Mouse (Mus musculus) midbrain, embryonic 14.5 days (tissue): ENCODE results near the gene Tmprss9. TPM values are rescaled to one million over a fixed set of nuclear protein-coding genes. Genes with fewer than 3 reads are reported as not detected.

Experiments used
- ATAC-seq: fragments of 200-750 bp; cut with Nextera tagmentation; 2 replicates; pipeline ENCODE4 v1.8.0; 2017; ENCODE audit warnings: moderate number of reproducible peaks, moderate library complexity; ENCODE audit not compliant: low FRiP score, low TSS enrichment
- DNase-seq: peaks from one replicate; pipeline ENCODE4 v3.0.0-alpha.2; 2015
- H3K27ac ChIP-seq: fragments of 300-500 bp; sonication (generic); replicated peaks from 2 replicates; pipeline ENCODE4 v1.5.1; 2014; ENCODE audit warnings: mild to moderate bottlenecking, low read depth, low read length, moderate library complexity
- H3K27me3 ChIP-seq: fragments of 300-500 bp; sonication (generic); 2 replicates; pipeline ENCODE4 v1.6.1; 2014; ENCODE audit warnings: low read length, control low read depth, mixed read lengths; ENCODE audit not compliant: control insufficient read depth, insufficient read depth
- H3K36me3 ChIP-seq: fragments of 300-500 bp; sonication (generic); 2 replicates; pipeline ENCODE4 v1.6.1; 2014; ENCODE audit warnings: low read length, control low read depth; ENCODE audit not compliant: control insufficient read depth, insufficient read depth
- H3K4me1 ChIP-seq: fragments of 300-500 bp; sonication (generic); 2 replicates; pipeline ENCODE4 v1.6.1; 2014; ENCODE audit warnings: mild to moderate bottlenecking, antibody characterized with exemption, low read length, control low read depth; ENCODE audit not compliant: control insufficient read depth, insufficient read depth
- H3K4me2 ChIP-seq: fragments of 300-500 bp; sonication (generic); 2 replicates; pipeline ENCODE4 v1.6.1; 2014; ENCODE audit warnings: mild to moderate bottlenecking, low read length, moderate library complexity
- H3K4me3 ChIP-seq: fragments of 300-500 bp; sonication (generic); replicated peaks from 2 replicates; pipeline ENCODE4 v1.5.1; 2014; ENCODE audit warnings: low read depth, low read length
- H3K9ac ChIP-seq: fragments of 300-500 bp; sonication (generic); replicated peaks from 2 replicates; pipeline ENCODE4 v1.6.1; 2014; ENCODE audit warnings: mild to moderate bottlenecking, low read length, moderate library complexity
- H3K9me3 ChIP-seq: fragments of 300-500 bp; sonication (generic); 2 replicates; pipeline ENCODE4 v1.6.1; 2016; ENCODE audit warnings: low read length, control low read depth, mixed read lengths; ENCODE audit not compliant: control insufficient read depth
- WGBS: fragments of 180-500 bp; shearing (Covaris S2); extraction: QIAGEN DNeasy Blood & Tissue Kit; methylation state at CpG from one replicate; pipeline ENCODE4 v1.1.7; 2014; 5-methylcytosine and 5-hydroxymethylcytosine counted together
- polyA plus RNA-seq: library from polyadenylated mRNA; unstranded; fragments of >200 nt; fragmentation: Nextera tagmentation; extraction: Ambion mirVana; gene quantifications from 2 replicates; pipeline ENCODE4 v1.2.1, GENCODE M21; 2014

Tmprss9 gene
- polyA plus RNA-seq, 1 experiment from 2014 or later = not detected

GRCm38 (mm10) chr10:80939671-80940070 lies 68.0 kb downstream of the Tmprss9 start:
- peak; percentile 53 for ATAC-seq
- Histone ChIP-seq H3K4me3 (peak overlapping the region; percentile 29), H3K9ac (peak overlapping the region; percentile 36), H3K4me2 (peak overlapping the region; percentile 71), H3K27me3 (peaks cover 23% of the 10 kb centered on the region; the same call in 1 of the 2 replicates), H3K9me3 (no peaks in the 10 kb centered on the region), H3K27ac (peak overlapping the region; percentile 41; the same call in 1 of the 2 replicates), H3K36me3 (no peaks in the 10 kb centered on the region), H3K4me1 (peaks cover 37% of the 10 kb centered on the region)
- 5% methylated on average over 28 of the region's 28 CpGs for WGBS
- peak; percentile 86 for DNase-seq

GRCm38 (mm10) chr10:80940320-80940987 lies 68.8 kb downstream of the Tmprss9 start:
- Histone ChIP-seq H3K4me2 (peak overlapping the region; percentile 71), H3K4me3 (peak overlapping the region; percentile 29), H3K9ac (peak overlapping the region; percentile 36; the same call in 1 of the 2 replicates), H3K9me3 (no peaks in the 10 kb centered on the region), H3K4me1 (peaks cover 33% of the 10 kb centered on the region), H3K27ac (no peak overlapping the region), H3K27me3 (peaks cover 18% of the 10 kb centered on the region; the same call in 1 of the 2 replicates), H3K36me3 (no peaks in the 10 kb centered on the region)
- WGBS = 59% methylated on average over 8 of the region's 8 CpGs
- ATAC-seq (no peak), DNase-seq (no peak)

GRCm38 (mm10) chr10:80940988-80941347 lies 69.3 kb downstream of the Tmprss9 start:
- no peak overlapping the region for H3K4me2 ChIP-seq
- H3K9me3 ChIP-seq = no peaks in the 10 kb centered on the region
- DNase-seq (no peak), ATAC-seq (no peak)
- H3K27me3 ChIP-seq = peaks cover 18% of the 10 kb centered on the region; the same call in 1 of the 2 replicates
- H3K27ac ChIP-seq = no peak overlapping the region
- no peak overlapping the region for H3K4me3 ChIP-seq
- WGBS = 83% methylated on average over 2 of the region's 2 CpGs
- H3K9ac ChIP-seq = no peak overlapping the region; the same call in 1 of the 2 replicates
- H3K36me3 ChIP-seq = no peaks in the 10 kb centered on the region
- H3K4me1 ChIP-seq = peaks cover 28% of the 10 kb centered on the region

GRCm38 (mm10) chr10:80942919-80943318 lies 71.3 kb downstream of the Tmprss9 start:
- no peak overlapping the region for H3K9ac ChIP-seq
- H3K4me3 ChIP-seq = no peak overlapping the region
- DNase-seq (no peak), ATAC-seq (no peak)
- peaks cover 16% of the 10 kb centered on the region for H3K4me1 ChIP-seq
- no peak overlapping the region for H3K4me2 ChIP-seq
- WGBS = 65% methylated on average over 8 of the region's 8 CpGs
- H3K36me3 ChIP-seq = no peaks in the 10 kb centered on the region
- H3K27ac ChIP-seq = no peak overlapping the region
- peaks cover 7% of the 10 kb centered on the region; the same call in 1 of the 2 replicates for H3K27me3 ChIP-seq
- no peaks in the 10 kb centered on the region for H3K9me3 ChIP-seq

GRCm38 (mm10) chr10:80943701-80944100 lies 72.1 kb downstream of the Tmprss9 start:
- DNase-seq (no peak), ATAC-seq (no peak)
- no peak overlapping the region for H3K27ac ChIP-seq
- H3K36me3 ChIP-seq = no peaks in the 10 kb centered on the region
- peaks cover 5% of the 10 kb centered on the region; the same call in 1 of the 2 replicates for H3K27me3 ChIP-seq
- no peak overlapping the region for H3K9ac ChIP-seq
- no peak overlapping the region for H3K4me2 ChIP-seq
- 88% methylated on average over 9 of the region's 9 CpGs for WGBS
- H3K4me1 ChIP-seq = peaks cover 16% of the 10 kb centered on the region
- H3K4me3 ChIP-seq = no peak overlapping the region
- no peaks in the 10 kb centered on the region for H3K9me3 ChIP-seq

GRCm38 (mm10) chr10:80944231-80944630 lies 72.6 kb downstream of the Tmprss9 start:
- WGBS = 84% methylated on average over 5 of the region's 5 CpGs
- no peak for DNase-seq
- H3K36me3 ChIP-seq = no peaks in the 10 kb centered on the region
- no peak overlapping the region for H3K27ac ChIP-seq
- 0 out of 2 replicates have a peak, but pooled peaks cover 2% of the 10 kb centered on the region for H3K27me3 ChIP-seq
- no peak overlapping the region for H3K9ac ChIP-seq
- no peak overlapping the region for H3K4me3 ChIP-seq
- ATAC-seq = no peak
- H3K4me1 ChIP-seq = peaks cover 11% of the 10 kb centered on the region
- H3K9me3 ChIP-seq = no peaks in the 10 kb centered on the region
- no peak overlapping the region for H3K4me2 ChIP-seq

GRCm38 (mm10) chr10:80946684-80947437 lies 75.2 kb downstream of the Tmprss9 start:
- H3K4me3 ChIP-seq = no peak overlapping the region
- no peaks in the 10 kb centered on the region for H3K36me3 ChIP-seq
- no peaks in the 10 kb centered on the region for H3K27me3 ChIP-seq
- WGBS = 70% methylated on average over 14 of the region's 14 CpGs
- H3K4me1 ChIP-seq = no peaks in the 10 kb centered on the region
- no peak overlapping the region for H3K27ac ChIP-seq
- H3K9me3 ChIP-seq = no peaks in the 10 kb centered on the region
- no peak overlapping the region for H3K4me2 ChIP-seq
- no peak overlapping the region for H3K9ac ChIP-seq
- no peak for DNase-seq
- no peak for ATAC-seq

GRCm38 (mm10) chr10:80947802-80948201 lies 76.2 kb downstream of the Tmprss9 start:
- Histone ChIP-seq H3K27ac (no peak overlapping the region), H3K4me1 (no peaks in the 10 kb centered on the region), H3K9me3 (no peaks in the 10 kb centered on the region), H3K36me3 (no peaks in the 10 kb centered on the region), H3K4me3 (no peak overlapping the region), H3K27me3 (no peaks in the 10 kb centered on the region), H3K4me2 (no peak overlapping the region), H3K9ac (no peak overlapping the region)
- 72% methylated on average over 2 of the region's 2 CpGs for WGBS
- ATAC-seq (no peak), DNase-seq (no peak)
